In the genomic region with DNA sequence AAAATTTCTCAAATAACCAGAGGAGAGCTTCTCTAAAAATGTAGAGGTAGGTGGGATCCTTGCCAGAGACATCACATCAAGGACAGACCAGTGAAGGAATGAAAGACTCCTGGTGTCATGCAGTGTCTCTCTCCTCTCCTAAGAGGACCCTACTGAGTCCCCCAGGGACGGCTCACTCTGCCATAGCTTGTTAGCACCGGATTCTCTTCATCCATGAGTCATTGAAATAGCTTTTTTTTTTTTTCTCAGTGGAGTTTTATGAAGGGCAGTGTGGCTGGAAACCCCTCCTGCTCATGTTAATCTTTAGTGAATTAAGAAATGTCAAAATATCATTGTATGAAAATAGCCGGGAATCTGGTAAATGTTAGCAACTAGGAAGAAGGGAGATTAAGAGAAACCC, we compare ENCODE assay signal across 26 mouse cellular contexts.
DNase-seq lines count a peak whose midpoint lies in the region; ATAC-seq and TF ChIP-seq lines count a peak whose summit lies in the region.
"Had no signal": no experiment of that assay in that cellular context is flagged by ENCODE, and none has a peak within 500 bp of the region (broad histone marks: within the 10 kb centered on the region; RNA-seq: fewer than 3 reads in every experiment).

No protein-coding gene starts in this region.

- H3K27me3 ChIP-seq in embryonic facial prominence, embryonic 14.5 days (replicated peaks; ENCODE audit: control insufficient read depth, insufficient read depth, low read length): no peaks in the 10 kb centered on the region
- no peaks in the 10 kb centered on the region for H3K27me3 ChIP-seq in embryonic facial prominence, embryonic 10.5 days (replicated peaks; ENCODE audit: low read depth, poor library complexity, severe bottlenecking)
- H3K27me3 ChIP-seq in heart, embryonic 11.5 days (ENCODE audit: control insufficient read depth, insufficient read depth, low read length): no peaks in the 10 kb centered on the region
- no peaks in the 10 kb centered on the region for H3K27me3 ChIP-seq in lung, embryonic 15.5 days
- H3K27me3 ChIP-seq in myocyte (ENCODE audit: control insufficient read depth, insufficient read depth, insufficient read length): no peaks in the 10 kb centered on the region
- H3K27me3 ChIP-seq: embryonic facial prominence, embryonic 15.5 days; forebrain, embryonic 12.5 days; heart, embryonic 13.5 days; hindbrain, embryonic 15.5 days; kidney, embryonic 15.5 days; limb, embryonic 12.5 days; midbrain, embryonic 12.5 days had no signal

- H3ac ChIP-seq in myocyte (ENCODE audit: control insufficient read depth, insufficient read length): no peak overlapping the region

- no peak overlapping the region for H3K4me3 ChIP-seq in embryonic facial prominence, embryonic 14.5 days (ENCODE audit: low read depth, low read length)
- H3K4me3 ChIP-seq in embryonic facial prominence, embryonic 10.5 days: no peak overlapping the region
- H3K4me3 ChIP-seq in heart, embryonic 11.5 days (ENCODE audit: low read depth, low read length): no peak overlapping the region
- no peak overlapping the region for H3K4me3 ChIP-seq in lung, embryonic 15.5 days
- no peak overlapping the region for H3K4me3 ChIP-seq in myocyte
- H3K4me3 ChIP-seq: embryonic facial prominence, embryonic 15.5 days; forebrain, embryonic 12.5 days; heart, embryonic 13.5 days; hindbrain, embryonic 10.5 days; hindbrain, embryonic 15.5 days; kidney, embryonic 15.5 days; limb, embryonic 12.5 days; midbrain, embryonic 12.5 days had no signal

- H3K4me2 ChIP-seq in embryonic facial prominence, embryonic 14.5 days (ENCODE audit: low read depth, low read length): no peak overlapping the region
- H3K4me2 ChIP-seq in heart, embryonic 11.5 days: no peak overlapping the region
- H3K4me2 ChIP-seq in lung, embryonic 15.5 days: no peak overlapping the region
- H3K4me2 ChIP-seq in myocyte (ENCODE audit: low read depth): peak overlapping the region; percentile 82
- H3K4me2 ChIP-seq: embryonic facial prominence, embryonic 15.5 days; forebrain, embryonic 12.5 days; heart, embryonic 13.5 days; hindbrain, embryonic 15.5 days; kidney, embryonic 15.5 days; limb, embryonic 12.5 days; liver, embryonic 11.5 days; midbrain, embryonic 12.5 days had no signal

- ATAC-seq in embryonic facial prominence, embryonic 14.5 days (ENCODE audit: low read depth): no peak
- no peak for ATAC-seq in heart, embryonic 11.5 days (replicated peaks; ENCODE audit: insufficient number of reproducible peaks, low FRiP score, low TSS enrichment)
- ATAC-seq in lung, embryonic 15.5 days (ENCODE audit: borderline replicate concordance, extremely low read depth, low FRiP score, low TSS enrichment): no peak
- ATAC-seq in inflammation-experienced regulatory T-cells, adult 6 months: no peak
- ATAC-seq: forebrain, postnatal 0 days had no signal

- H3K9me3 ChIP-seq in embryonic facial prominence, embryonic 14.5 days (ENCODE audit: control insufficient read depth, low read length): no peaks in the 10 kb centered on the region
- no peaks in the 10 kb centered on the region for H3K9me3 ChIP-seq in embryonic facial prominence, embryonic 10.5 days
- no peaks in the 10 kb centered on the region for H3K9me3 ChIP-seq in heart, embryonic 11.5 days (replicated peaks; ENCODE audit: control insufficient read depth, low read length)
- H3K9me3 ChIP-seq in lung, embryonic 15.5 days: no peaks in the 10 kb centered on the region
- H3K9me3 ChIP-seq: embryonic facial prominence, embryonic 15.5 days; forebrain, embryonic 12.5 days; heart, embryonic 13.5 days; hindbrain, embryonic 10.5 days; hindbrain, embryonic 15.5 days; kidney, embryonic 15.5 days; limb, embryonic 12.5 days; midbrain, embryonic 12.5 days had no signal

- no peak overlapping the region for H3K9ac ChIP-seq in embryonic facial prominence, embryonic 14.5 days (ENCODE audit: low read depth, low read length)
- no peak overlapping the region for H3K9ac ChIP-seq in heart, embryonic 11.5 days (ENCODE audit: low read depth, low read length)
- no peak overlapping the region for H3K9ac ChIP-seq in lung, embryonic 15.5 days
- H3K9ac ChIP-seq: embryonic facial prominence, embryonic 15.5 days; forebrain, embryonic 12.5 days; forebrain, postnatal 0 days; heart, embryonic 13.5 days; hindbrain, embryonic 15.5 days; kidney, embryonic 15.5 days; limb, embryonic 12.5 days; midbrain, embryonic 12.5 days had no signal

- no peaks in the 10 kb centered on the region for H3K79me2 ChIP-seq in myocyte (ENCODE audit: control insufficient read depth, insufficient read depth)

- H3K4me1 ChIP-seq in embryonic facial prominence, embryonic 14.5 days (ENCODE audit: control insufficient read depth, insufficient read depth, low read length): 0 out of 2 replicates have a peak, but pooled peaks cover 16% of the 10 kb centered on the region
- peaks cover 10% of the 10 kb centered on the region for H3K4me1 ChIP-seq in embryonic facial prominence, embryonic 10.5 days
- no peaks in the 10 kb centered on the region for H3K4me1 ChIP-seq in heart, embryonic 11.5 days (ENCODE audit: control insufficient read depth, insufficient read depth, low read length)
- peaks cover 10% of the 10 kb centered on the region; the same call in 1 of the 2 replicates for H3K4me1 ChIP-seq in lung, embryonic 15.5 days
- H3K4me1 ChIP-seq: forebrain, embryonic 12.5 days; hindbrain, embryonic 15.5 days had no signal

- no peak for TF ChIP-seq POLR2A in myocyte (IDR thresholded peaks at IDR 0.05; ENCODE audit: insufficient read length, low read depth)

- DNase-seq in embryonic facial prominence, embryonic 14.5 days (ENCODE audit: low spot score): peak; percentile 36
- DNase-seq in embryonic facial prominence, embryonic 10.5 days (ENCODE audit: low spot score): no peak
- DNase-seq in heart, adult 9 months (ENCODE audit: low spot score in 2 of 2): peak; percentile 13 to 32
- no peak for DNase-seq in lung, postnatal 14 days
- DNase-seq: adrenal gland, postnatal 14 days; cerebellum, adult 11-12 months; cerebellum, adult 9-11 months; forebrain, postnatal 0 days; gastrocnemius, postnatal 36 days; kidney, adult 18-20 months; kidney, postnatal 25 days; retina, postnatal 1 day; right cerebral cortex, postnatal 14 days had no signal

- 0 out of 2 replicates have a peak overlapping the region, but pooled peaks have one; percentile 21 for H3K27ac ChIP-seq in embryonic facial prominence, embryonic 14.5 days (replicated peaks; ENCODE audit: low read depth, low read length)
- H3K27ac ChIP-seq in embryonic facial prominence, embryonic 10.5 days (replicated peaks): no peak overlapping the region
- no peak overlapping the region for H3K27ac ChIP-seq in heart, embryonic 11.5 days (ENCODE audit: low read depth, low read length)
- peak overlapping the region; percentile 67 for H3K27ac ChIP-seq in lung, embryonic 15.5 days
- H3K27ac ChIP-seq: embryonic facial prominence, embryonic 15.5 days; forebrain, embryonic 12.5 days; heart, embryonic 13.5 days; hindbrain, embryonic 10.5 days; hindbrain, embryonic 15.5 days; kidney, embryonic 15.5 days; limb, embryonic 12.5 days; midbrain, embryonic 12.5 days had no signal

- H3K36me3 ChIP-seq in embryonic facial prominence, embryonic 14.5 days (ENCODE audit: control insufficient read depth, insufficient read depth, low read length): no peaks in the 10 kb centered on the region
- no peaks in the 10 kb centered on the region for H3K36me3 ChIP-seq in embryonic facial prominence, embryonic 10.5 days (replicated peaks)
- H3K36me3 ChIP-seq in heart, embryonic 11.5 days (ENCODE audit: control insufficient read depth, insufficient read depth, low read length): no peaks in the 10 kb centered on the region
- H3K36me3 ChIP-seq in lung, embryonic 15.5 days: no peaks in the 10 kb centered on the region
- H3K36me3 ChIP-seq in myocyte (ENCODE audit: control insufficient read depth, insufficient read depth): no peaks in the 10 kb centered on the region
- H3K36me3 ChIP-seq: embryonic facial prominence, embryonic 15.5 days; forebrain, embryonic 12.5 days; heart, embryonic 13.5 days; hindbrain, embryonic 10.5 days; hindbrain, embryonic 15.5 days; kidney, embryonic 15.5 days; limb, embryonic 12.5 days; midbrain, embryonic 12.5 days had no signal

- WGBS in embryonic facial prominence, embryonic 14.5 days: 54% methylated on average over 3 of the region's 3 CpGs
- WGBS in embryonic facial prominence, embryonic 10.5 days: 73% methylated on average over 3 of the region's 3 CpGs
- 62% methylated on average over 3 of the region's 3 CpGs for WGBS in heart, embryonic 11.5 days (ENCODE audit: insufficient replicate concordance)
- WGBS in lung, embryonic 15.5 days: 46% methylated on average over 3 of the region's 3 CpGs

TF ChIP-seq in myocyte, 11 proteins besides CTCF, POLR2A, EP300 and RAD21:
- TF ChIP-seq REST (IDR thresholded peaks at IDR 0.05; ENCODE audit: insufficient read depth, insufficient read length) (no peak), CEBPB (IDR thresholded peaks at IDR 0.05; ENCODE audit: insufficient read depth, poor library complexity, severe bottlenecking) (no peak), TCF3 (IDR thresholded peaks at IDR 0.05; ENCODE audit: insufficient read length, low read depth) (no peak), POLR2AphosphoS2 (IDR thresholded peaks at IDR 0.05; ENCODE audit: insufficient read length, low read depth) (no peak), MAX (IDR thresholded peaks at IDR 0.05; ENCODE audit: low read depth) (no peak), MYOD1 (IDR thresholded peaks at IDR 0.05; ENCODE audit: control insufficient read depth in 1 of 3, insufficient read length in 2 of 3, low read depth in 2 of 3) (no peak), TCF12 (IDR thresholded peaks at IDR 0.05; ENCODE audit: insufficient read depth, poor library complexity, severe bottlenecking) (no peak), MYOG (IDR thresholded peaks at IDR 0.05; ENCODE audit: control insufficient read depth in 1 of 3, insufficient read depth in 1 of 3, insufficient read length in 2 of 3, low read depth in 2 of 3) (no peak), SRF (IDR thresholded peaks at IDR 0.05; ENCODE audit: control insufficient read depth, insufficient read length, low read depth) (no peak), E2F4 (IDR thresholded peaks at IDR 0.05; ENCODE audit: insufficient read depth) (no peak), USF1 (IDR thresholded peaks at IDR 0.05; ENCODE audit: low read depth) (no peak)

Comparison
In these comparisons a context has a peak if more than half of its experiments do, and no peak if none do; other contexts are left out.
1. DNase-seq: peak in embryonic facial prominence, embryonic 14.5 days (single experiment) and heart, adult 9 months (2 of 2); none in embryonic facial prominence, embryonic 10.5 days (single experiment) and lung, postnatal 14 days (single experiment).
2. H3K27ac ChIP-seq: peak in embryonic facial prominence, embryonic 14.5 days (single experiment) and lung, embryonic 15.5 days (single experiment); none in embryonic facial prominence, embryonic 10.5 days (single experiment) and heart, embryonic 11.5 days (single experiment).